Mouse (Mus musculus): ENCODE results near the gene Qrich2. TPM values are rescaled to one million over a fixed set of nuclear protein-coding genes. Genes with fewer than 3 reads are reported as not detected.

Qrich2 gene
- total RNA-seq, 2 experiments from 2014 or later: not detected

DNA sequence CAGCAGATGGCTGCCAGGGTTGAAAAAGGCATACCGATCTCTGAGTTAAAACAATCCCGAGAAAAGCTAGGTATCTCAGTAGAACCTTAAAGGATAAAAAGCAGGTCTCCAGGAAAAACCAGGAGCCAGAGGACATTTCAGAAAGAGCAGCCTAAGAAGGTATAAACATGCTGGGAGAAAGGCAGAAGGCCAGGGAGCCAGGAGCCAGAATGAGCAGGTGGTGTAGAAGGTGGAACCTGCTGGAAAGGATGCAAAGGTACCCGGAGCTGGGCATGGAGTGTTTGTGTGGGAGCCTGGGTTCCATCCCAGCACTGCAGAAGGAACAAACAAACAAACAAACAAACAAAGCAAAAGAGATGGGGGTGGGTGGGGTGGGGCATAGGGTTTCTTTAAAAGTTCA lies 16.7 kb downstream of the Qrich2 start:
- ATAC-seq (replicated peaks; ENCODE audit: low FRiP score, poor library complexity, severe bottlenecking): no peak

GRCm38 (mm10) chr11:116447822-116448221 lies 18.2 kb downstream of the Qrich2 start:
- no peak for ATAC-seq (replicated peaks; ENCODE audit: low FRiP score, poor library complexity, severe bottlenecking)

DNA sequence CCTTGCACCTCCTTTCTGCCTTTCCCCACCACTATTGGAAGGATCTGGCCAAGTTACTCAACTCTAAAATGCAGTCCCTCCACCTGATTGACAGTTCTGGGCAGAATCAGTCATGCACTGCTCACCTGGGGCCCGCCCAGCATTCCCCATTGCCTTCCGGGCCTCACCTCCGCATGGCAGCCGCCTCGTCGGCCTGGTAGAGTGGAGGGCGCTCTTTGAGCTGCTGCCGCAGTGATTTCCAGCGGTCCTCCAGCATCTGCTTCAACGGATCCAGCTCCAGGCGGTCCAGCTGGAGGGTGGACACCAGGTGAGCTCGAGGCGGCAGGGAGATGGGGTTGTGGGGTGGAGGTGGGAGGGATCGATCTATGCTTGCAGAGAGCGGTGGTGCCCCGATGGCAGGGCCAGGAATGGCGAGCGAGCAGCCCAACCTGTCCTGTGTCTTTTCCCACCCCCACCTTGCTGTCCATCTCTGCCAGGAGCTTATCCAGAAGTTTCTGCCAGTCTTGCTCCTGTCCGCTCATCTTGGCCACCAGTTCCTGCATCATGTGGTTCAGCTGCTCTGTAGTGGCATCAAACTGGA lies 19.6 kb downstream of the Qrich2 start:
- ATAC-seq (replicated peaks; ENCODE audit: low FRiP score, poor library complexity, severe bottlenecking): peak; percentile 16; the same call in 1 of the 2 replicates

GRCm38 (mm10) chr11:116445596-116446307 lies 20.3 kb downstream of the Qrich2 start:
- peak; percentile 74 for ATAC-seq (replicated peaks; ENCODE audit: low FRiP score, poor library complexity, severe bottlenecking)

DNA sequence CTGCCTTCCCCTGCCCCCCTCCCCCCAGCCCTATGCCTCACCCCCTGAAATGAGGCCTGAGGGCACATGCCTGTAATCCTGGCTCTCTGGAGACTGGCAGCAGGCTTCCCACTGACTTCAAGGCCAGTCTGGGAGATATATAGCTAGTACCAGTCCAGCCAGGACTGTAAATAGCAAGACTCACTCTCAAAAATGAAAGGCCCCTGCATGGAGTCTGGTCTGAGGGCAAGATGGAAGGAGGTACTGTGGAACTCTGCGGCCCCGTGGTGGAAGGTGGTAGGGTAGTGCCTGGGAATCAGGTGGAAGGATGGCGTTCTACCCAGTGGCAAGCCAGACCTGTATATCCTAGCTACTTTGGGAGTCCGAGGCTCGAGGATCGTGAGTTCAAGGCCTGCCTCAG lies 22.1 kb downstream of the Qrich2 start:
- ATAC-seq (replicated peaks; ENCODE audit: low FRiP score, poor library complexity, severe bottlenecking): no peak

DNA sequence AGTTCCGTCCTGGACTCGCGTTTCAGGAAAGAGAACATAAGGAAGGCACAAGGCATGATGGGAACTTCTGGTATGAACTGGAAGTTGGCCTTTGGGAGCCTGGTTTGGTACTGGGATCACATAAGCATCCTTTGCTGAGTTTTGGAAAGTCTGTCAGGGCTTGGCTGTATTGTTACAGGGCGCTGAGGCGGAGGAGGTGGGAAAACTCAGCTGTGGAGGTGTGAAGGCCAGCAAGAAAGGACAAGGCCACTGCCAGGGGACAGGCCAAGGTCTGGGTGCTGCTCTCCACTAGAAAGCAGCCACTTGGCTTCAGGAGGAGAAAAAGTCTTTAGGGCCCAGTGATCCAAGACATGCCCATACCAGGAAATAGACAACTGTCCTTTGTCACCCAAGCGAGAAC lies 22.7 kb downstream of the Qrich2 start:
- no peak for ATAC-seq (replicated peaks; ENCODE audit: low FRiP score, poor library complexity, severe bottlenecking)

DNA sequence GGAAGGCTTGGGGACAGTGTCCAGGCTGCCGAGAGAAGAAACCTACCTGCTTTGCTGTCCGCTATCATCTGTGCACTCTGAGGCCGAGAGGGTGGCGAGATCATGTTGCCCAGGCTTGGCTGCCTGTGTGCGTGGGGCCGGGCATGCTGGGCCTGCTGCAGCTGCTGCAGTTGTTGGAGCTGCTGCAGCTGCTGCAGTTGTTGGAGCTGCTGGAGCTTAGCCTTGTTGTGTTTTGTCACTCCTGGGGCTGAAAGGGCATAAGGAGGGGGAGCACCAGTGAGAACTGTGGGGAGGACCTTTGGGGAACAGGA lies 23.2 kb downstream of the Qrich2 start:
- ATAC-seq (replicated peaks; ENCODE audit: low FRiP score, poor library complexity, severe bottlenecking): no peak

DNA sequence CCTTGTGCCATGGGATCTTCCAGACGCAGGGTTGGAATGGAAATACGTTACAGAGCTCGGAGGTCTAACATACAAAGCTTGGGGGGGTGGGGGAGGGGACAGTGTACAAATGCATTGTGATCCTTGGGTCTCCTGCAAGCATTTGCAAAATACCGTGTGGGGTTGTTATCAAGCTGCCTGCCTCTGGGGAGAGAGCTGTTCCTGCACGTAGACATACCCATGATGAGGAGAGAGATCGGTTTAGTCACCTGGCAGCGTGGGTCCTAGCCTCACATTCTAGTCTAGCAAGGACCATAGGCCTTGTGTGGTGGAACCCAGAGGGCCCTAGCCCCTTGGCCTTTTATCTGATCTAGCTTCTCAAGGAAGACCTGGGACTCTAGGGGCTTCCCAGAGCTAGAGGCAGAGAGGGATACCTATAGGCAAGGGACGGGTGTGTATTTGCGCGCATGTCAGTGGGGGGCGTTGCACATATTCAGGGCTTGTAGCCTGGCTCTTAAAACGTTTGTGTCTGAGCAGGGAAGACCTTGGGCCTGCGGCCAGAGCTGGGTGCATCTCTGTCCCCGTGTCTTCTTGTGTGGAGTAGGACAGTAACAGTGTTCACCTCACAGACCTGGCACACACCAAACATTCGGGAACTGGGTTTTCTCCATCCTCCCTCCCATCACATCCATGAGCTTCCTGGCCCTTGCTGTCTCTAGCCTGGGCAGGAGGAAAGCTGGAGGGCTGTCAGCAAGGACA lies 23.7 kb downstream of the Qrich2 start:
- no peak for ATAC-seq (replicated peaks; ENCODE audit: low FRiP score, poor library complexity, severe bottlenecking)

- ATAC-seq (replicated peaks; ENCODE audit: low FRiP score, poor library complexity, severe bottlenecking): no peak
These were observed 25.5 kb downstream of the Qrich2 start for GRCm38 (mm10) chr11:116440408-116441068.

DNA sequence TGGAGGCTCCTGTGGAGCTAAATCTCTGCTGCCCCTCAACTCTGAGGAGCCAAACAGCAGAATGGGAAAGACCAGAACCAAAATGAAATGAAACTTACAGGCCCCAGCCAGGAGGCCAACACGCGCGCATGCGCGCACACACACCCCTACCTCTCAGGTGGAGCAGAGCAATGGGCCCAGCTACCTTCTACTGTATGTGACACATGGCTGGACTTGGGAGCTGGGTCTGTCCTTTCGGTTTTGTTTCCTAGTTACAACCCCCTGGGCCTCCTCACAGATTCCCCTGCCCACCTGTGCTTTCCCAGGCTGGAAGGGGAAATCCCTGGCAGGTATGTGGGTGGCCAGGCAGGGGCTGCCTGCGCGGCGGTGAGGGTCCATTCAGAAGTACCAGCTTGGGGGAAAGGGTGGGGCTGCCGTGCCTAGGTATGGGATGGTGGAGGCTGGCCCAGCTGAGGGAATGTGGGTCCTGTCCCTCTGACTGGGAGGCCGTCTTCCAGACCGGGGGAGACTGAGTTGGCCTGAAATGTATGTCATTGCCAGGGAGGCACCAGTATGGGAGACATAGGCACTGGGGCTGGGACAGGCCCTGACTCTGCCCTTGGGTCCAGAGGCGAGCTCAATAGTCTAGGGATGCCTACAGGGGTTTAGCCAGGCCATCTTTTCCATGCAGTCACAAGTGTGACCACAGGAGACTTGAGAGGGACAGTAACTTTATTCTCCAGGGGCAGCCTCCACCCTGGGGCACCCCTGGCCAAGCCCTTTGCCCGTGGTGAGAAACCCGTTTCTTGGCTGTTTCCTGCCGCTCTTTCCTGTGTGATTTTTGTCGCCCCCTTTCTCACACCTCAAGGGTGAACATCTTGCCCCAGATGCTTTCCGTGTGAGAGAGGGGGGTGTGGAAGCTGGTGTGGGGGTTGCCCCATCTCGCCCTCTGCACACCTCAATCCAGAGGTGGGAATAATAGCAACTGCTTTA lies 26.5 kb downstream of the Qrich2 start:
- 0 out of 2 replicates have a peak, but pooled peaks have one; percentile 1 for ATAC-seq (replicated peaks; ENCODE audit: low FRiP score, poor library complexity, severe bottlenecking)

- no peak for ATAC-seq (replicated peaks; ENCODE audit: low FRiP score, poor library complexity, severe bottlenecking)
These were observed 28.5 kb downstream of the Qrich2 start for GRCm38 (mm10) chr11:116437541-116437940.

GRCm38 (mm10) chr11:116436725-116437331 lies 29.2 kb downstream of the Qrich2 start:
- no peak for ATAC-seq (replicated peaks; ENCODE audit: low FRiP score, poor library complexity, severe bottlenecking)

- no peak for ATAC-seq (replicated peaks; ENCODE audit: low FRiP score, poor library complexity, severe bottlenecking)
These were observed 29.9 kb downstream of the Qrich2 start for GRCm38 (mm10) chr11:116435992-116436724.

DNA sequence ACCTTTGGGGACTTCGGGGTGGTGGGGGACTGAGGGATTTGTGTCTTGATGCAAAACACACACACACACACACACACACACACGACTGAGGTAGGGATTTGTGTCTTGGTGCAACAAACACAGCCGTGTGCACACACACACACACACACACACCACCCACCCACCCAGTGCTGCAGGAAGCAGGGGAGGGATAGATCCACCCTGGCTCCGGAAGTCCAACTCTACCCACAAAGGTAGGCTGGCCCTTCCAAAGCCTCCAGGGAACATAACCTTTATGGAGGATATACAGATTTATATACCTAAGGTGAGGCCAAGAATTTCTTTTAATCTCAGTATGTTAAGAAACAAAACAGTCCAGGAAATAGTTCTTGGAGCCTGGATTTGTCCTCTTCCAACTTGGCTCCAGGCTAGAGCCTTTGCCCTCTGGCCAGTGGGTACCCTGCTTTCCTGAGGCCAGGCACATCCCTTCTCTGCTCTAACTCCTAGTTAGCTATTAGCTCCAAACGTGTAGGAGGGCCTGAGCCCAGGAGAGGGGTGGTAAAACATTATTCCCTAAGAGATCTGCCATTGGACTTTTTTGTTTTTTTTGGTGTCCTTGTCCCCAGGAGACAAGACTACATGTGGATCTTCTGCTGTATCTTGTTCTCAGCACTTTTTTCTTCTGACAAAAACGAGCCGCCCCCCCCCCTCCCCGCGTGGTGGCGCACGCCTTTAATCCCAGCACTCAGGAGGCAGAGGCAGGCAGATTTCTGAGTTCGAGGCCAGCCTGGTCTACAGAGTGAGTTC lies 30.9 kb downstream of the Qrich2 start:
- ATAC-seq (replicated peaks; ENCODE audit: low FRiP score, poor library complexity, severe bottlenecking): no peak

DNA sequence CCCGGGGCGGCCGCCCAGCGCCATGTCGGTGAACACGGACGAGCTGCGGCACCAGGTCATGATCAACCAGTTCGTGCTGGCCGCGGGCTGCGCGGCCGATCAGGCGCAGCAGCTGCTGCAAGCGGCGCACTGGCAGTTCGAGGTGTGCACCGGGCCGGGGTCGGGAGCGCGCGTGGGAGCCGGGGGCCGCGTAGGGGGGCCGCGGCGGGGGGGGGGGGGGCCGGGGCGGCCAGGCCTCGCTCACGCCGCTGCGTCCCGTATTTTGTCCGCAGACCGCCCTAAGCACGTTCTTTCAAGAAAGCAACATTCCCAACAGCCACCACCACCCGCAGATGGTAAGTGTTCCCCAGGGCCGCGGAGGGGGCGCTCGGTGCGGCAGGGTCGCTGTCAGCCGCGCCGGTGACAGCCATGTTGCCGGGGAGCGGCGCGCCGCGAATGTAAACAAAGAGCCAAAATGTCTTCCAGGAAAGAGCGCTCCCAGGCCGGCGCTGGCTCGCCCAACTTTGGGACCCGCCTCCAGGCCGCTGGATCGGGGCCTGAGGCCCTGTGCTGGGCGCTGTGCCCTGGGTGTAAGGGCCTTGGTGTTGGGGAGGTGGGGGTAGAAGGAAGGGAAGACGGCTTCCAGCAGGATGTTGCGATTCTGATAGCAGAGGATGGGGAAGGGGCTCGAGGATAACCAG lies 31.6 kb downstream of the Qrich2 start:
- peak; percentile 18; the same call in 1 of the 2 replicates for ATAC-seq (replicated peaks; ENCODE audit: low FRiP score, poor library complexity, severe bottlenecking)

GRCm38 (mm10) chr11:116433356-116434286 lies 32.4 kb downstream of the Qrich2 start, which contains the start of gene Ubald2:
TSS of gene Ubald2 (plus strand) at chr11:116434094.
- ATAC-seq (replicated peaks; ENCODE audit: low FRiP score, poor library complexity, severe bottlenecking): peak; percentile 90
